Mouse (Mus musculus) small intestine, adult 2 months (tissue): ENCODE data around the gene Uvrag.

ENCODE experiments used
- CTCF ChIP-seq: fragments of 200-500 bp; IDR thresholded peaks from 2 replicates; pipeline ENCODE4 v1.5.1; 2012; ENCODE audit warnings: low read depth, mild to moderate bottlenecking, control low read depth, inconsistent platforms, low read length, moderate library complexity, mixed read lengths; ENCODE audit not compliant: insufficient replicate concordance, insufficient read length; ENCODE audit errors: extremely low read depth
- POLR2A ChIP-seq: fragments of 200-500 bp; IDR thresholded peaks from 2 replicates; pipeline ENCODE4 v1.6.1; 2012; ENCODE audit warnings: low read depth, mild to moderate bottlenecking, control low read depth, inconsistent platforms, low read length, moderate library complexity

DNA sequence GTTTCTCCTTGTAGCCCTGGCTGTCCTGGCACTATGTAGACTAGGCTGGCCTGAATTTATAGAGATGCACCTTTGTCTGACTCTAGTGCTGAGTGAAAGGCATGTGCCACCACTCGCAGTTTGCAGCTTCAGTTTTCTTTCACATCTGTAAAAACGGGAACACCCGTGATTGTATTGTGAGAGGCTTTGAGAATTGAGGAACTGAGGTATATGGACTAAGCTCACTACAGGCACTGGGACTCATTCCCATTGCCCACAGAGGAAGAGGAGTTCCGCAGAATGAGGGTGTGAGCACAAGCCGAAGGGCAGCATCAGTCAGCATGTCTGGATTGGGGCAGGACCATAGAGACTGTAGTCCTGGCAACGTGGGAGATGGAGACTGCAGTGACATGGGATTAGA, 42.8 kb upstream of the Uvrag start:
- no peak for TF ChIP-seq CTCF
- no peak for TF ChIP-seq POLR2A
